Mouse (Mus musculus) left cerebral cortex, adult 2 months (tissue): ENCODE results near the gene Rbm39. TPM values are rescaled to one million over a fixed set of nuclear protein-coding genes. Genes with fewer than 3 reads are reported as not detected.
A peak's percentile ranks its signal among the peaks of the same experiment; 100 is the strongest.

Experiments
- DNase-seq, 2 experiments: peaks; one replicate each; pipeline ENCODE4 v3.0.0; 2021 to 2022; ENCODE audit warnings: low spot score in 2 of 2, mixed read lengths in 1 of 2; ENCODE audit errors: extremely low spot score in 1 of 2
- H3K27ac ChIP-seq: fragments of 200-600 bp; 2 replicates; pipeline ENCODE4 v1.8.1; 2022
- H3K4me3 ChIP-seq: fragments of 200-600 bp; 2 replicates; pipeline ENCODE4 v1.8.1; 2022
- CTCF ChIP-seq: fragments of 200-600 bp; IDR thresholded peaks from 2 replicates; pipeline ENCODE4 v1.8.1; 2022; ENCODE audit warnings: antibody characterized with exemption, mild to moderate bottlenecking, moderate library complexity
- intact Hi-C: fragments of 180-260 bp; cut with DNase I; formaldehyde crosslinking; loops from one replicate; pipeline ENCODE4 v1.15.1; 2025
- long read RNA-seq, 2 experiments: library from polyadenylated mRNA; stranded (forward); transcript quantifications; one replicate each; pipeline ENCODE4 v2.0.0; 2021; ENCODE audit warnings: borderline mapping rate in 2 of 2
- total RNA-seq, 2 experiments: library from RNA; stranded (reverse); gene quantifications; 2 replicates each; pipeline ENCODE4 v1.2.3; 2021

Rbm39 gene
- 100 to 1,000 TPM; 286 to 301 TPM for total RNA-seq
- long read RNA-seq, experiment 1, transcript Rbm39-223 (18 exons, 2,127 nt) = minor isoform, 5 of 285 reads
- long read RNA-seq, experiment 1, transcript Rbm39-203 (17 exons, 2,810 nt) = major isoform, 99 of 285 reads
- long read RNA-seq, experiment 1, transcript Rbm39-225 (18 exons, 2,120 nt) = minor isoform, 6 of 285 reads
- long read RNA-seq, experiment 1, transcript Rbm39-201 (17 exons, 2,711 nt) = minor isoform, 63 of 285 reads
- long read RNA-seq, experiment 1, partial matches to known transcripts = 19 of 285 reads
- long read RNA-seq, experiment 1, other reads (novel, unspliced or antisense) = 91 of 285 reads
- long read RNA-seq, experiment 2, transcript Rbm39-201 (17 exons, 2,711 nt) = minor isoform, 53 of 202 reads
- long read RNA-seq, experiment 2, transcript Rbm39-203 (17 exons, 2,810 nt) = major isoform, 72 of 202 reads
- long read RNA-seq, experiment 2, partial matches to known transcripts = 11 of 202 reads
- long read RNA-seq, experiment 2, other reads (novel, unspliced or antisense) = 61 of 202 reads

DNA sequence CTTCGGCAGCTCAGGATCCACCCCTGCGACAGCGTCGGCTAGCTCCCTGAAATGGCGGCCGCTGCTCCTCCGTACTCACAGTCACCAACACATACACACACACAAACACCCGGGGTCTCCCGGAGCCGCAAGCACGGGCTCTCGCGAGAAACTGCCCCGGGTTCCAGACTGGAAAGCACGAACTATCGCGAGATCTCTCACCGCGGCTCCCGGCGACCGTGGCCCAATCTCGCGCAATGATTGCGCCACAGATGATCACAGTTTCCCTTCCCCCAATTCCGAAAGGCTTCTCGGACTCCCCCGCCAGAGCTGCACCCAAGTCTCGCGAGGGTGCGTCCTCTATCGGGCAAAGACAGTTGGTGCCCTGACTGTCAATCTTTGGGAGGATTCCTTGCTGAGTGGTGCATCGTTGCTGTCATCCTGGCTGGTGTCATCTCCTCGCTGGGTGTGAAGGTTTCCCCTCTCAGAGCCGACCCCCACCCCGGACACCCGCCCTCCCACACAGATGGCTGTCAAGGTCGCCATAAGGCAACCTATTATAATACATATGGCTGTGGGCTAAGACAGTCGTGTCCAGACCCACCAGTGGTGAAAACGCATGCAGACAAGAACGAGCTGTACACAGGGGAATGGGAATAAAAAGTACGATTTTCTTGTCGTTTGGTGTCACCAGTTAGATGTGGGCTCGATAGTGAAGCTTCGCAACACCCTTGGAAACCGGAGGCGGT, at the start of gene Rbm39:
Gene Rbm39, minus strand, starts transcription at position 145 of the 728 bp plus-strand sequence.
- intact Hi-C loops = loop anchor here (1.0 to 5.0 kb wide), 3 partner anchors 16 to 99 kb away; partner anchors contain the start of gene Phf20
- peak; percentile 100 for DNase-seq
- H3K27ac ChIP-seq = peak within 1 kb of the TSS; percentile 99
- H3K4me3 ChIP-seq = peak within 1 kb of the TSS; percentile 88
- peak; percentile 55 for TF ChIP-seq CTCF

DNA sequence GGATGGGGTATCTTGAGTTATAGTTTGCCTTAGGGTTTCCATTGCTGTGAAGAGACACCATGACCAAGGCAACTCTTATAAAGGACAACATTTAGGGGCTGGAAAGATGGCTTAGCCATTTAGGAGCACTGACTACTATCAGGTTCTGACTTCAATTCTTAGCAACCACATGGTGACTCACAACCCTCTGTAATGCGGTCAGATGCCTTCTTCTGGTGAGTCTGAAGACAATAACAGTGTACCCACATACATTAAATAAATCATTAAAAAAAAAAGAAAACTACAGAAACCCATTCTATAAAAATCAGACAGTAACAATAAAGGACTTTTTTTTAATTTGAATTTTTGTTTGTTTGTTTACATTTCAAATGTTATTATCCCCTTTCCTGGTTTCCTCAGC, 49.1 kb upstream of the Rbm39 start:
- H3K4me3 ChIP-seq = no peak overlapping the region
- intact Hi-C loops = no loop called here
- no peak for DNase-seq
- no peak overlapping the region for H3K27ac ChIP-seq
- TF ChIP-seq CTCF = no peak

DNA sequence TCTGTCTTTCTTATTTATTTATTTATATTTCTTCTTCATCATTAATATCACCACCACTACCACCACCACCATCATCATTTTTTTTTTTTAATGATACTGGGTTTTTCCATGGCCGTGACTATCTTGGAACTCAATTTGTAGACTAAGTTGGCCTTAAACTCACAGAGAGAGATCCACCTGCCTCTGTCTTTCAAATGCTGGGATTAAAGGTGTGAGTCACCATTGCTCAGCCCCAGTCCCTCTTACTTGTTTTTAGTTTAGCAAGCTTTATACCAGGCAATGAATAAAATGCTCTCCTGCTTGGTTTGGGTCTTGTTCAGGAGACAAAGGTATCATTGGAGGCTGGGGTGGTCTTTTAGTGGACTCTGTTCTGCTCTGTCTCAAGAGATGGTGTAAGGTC, 47.7 kb upstream of the Rbm39 start:
- Histone ChIP-seq H3K4me3 (no peak overlapping the region), H3K27ac (no peak overlapping the region)
- no peak for TF ChIP-seq CTCF
- no peak for DNase-seq
- intact Hi-C loops = no loop called here

DNA sequence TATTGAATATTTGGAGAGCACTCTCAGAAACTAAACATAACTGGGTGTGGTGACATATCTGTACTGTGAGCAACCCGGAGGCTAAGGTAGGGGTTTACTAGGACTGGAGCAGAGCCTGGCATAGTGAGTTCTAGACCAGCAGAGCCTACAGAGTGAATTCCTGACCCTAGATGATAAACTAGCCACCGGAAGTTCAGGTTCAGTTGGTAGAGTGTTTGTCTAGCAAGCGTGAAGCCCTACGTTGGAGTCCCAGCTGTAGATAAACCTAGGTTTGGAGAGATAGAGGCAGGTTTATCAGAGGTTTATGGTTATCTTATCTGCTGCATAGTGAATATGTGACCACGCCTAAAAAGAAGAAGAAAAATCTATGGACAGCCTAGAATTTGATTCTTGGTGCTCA, 44.0 kb upstream of the Rbm39 start:
- peak overlapping the region; percentile 61; the same call in 1 of the 2 replicates for H3K27ac ChIP-seq
- DNase-seq = no peak
- no peak for TF ChIP-seq CTCF
- intact Hi-C loops = no loop called here
- no peak overlapping the region for H3K4me3 ChIP-seq

- intact Hi-C loops = no loop called here
- H3K27ac ChIP-seq = no peak overlapping the region
- no peak overlapping the region for H3K4me3 ChIP-seq
- DNase-seq = no peak
- TF ChIP-seq CTCF = no peak
These were observed 42.1 kb upstream of the Rbm39 start for GRCm38 (mm10) chr2:156222100-156222499.

DNA sequence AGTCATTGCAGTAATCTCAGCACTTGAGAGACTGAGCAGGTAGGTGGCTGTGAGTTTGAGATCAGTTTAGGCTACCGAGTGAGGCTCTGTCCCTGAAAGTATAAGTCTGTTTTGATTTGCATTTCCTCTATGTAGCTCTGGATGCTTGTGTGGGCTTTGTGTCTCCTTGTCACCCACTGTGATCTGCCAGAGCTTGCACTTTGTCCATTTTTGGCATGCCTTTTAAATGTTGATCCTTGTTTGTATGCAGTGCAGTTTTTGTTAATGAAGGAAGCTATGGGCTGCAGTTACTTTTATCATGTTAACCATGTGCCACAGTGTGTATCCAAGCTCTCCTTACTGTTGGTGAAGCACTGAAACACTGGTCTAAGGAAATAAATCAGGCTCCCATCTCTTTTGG, 37.7 kb upstream of the Rbm39 start:
- TF ChIP-seq CTCF = no peak

GRCm38 (mm10) chr2:156203917-156204316, 23.9 kb upstream of the Rbm39 start:
- peak; percentile 11 for TF ChIP-seq CTCF
- no peak overlapping the region for H3K27ac ChIP-seq
- DNase-seq = no peak
- intact Hi-C loops = no loop called here
- no peak overlapping the region for H3K4me3 ChIP-seq

More for the DNA sequence above, 37.7 kb upstream of the Rbm39 start:
- Histone ChIP-seq H3K4me3 (no peak overlapping the region), H3K27ac (peak overlapping the region; percentile 19; the same call in 1 of the 2 replicates)
- intact Hi-C loops = no loop called here
- no peak for DNase-seq

GRCm38 (mm10) chr2:156202848-156203437, 22.9 kb upstream of the Rbm39 start:
- Histone ChIP-seq H3K27ac (peak overlapping the region; percentile 36; the same call in 1 of the 2 replicates), H3K4me3 (no peak overlapping the region)
- peak; percentile 24 to 41 for DNase-seq
- intact Hi-C loops = no loop called here
- no peak for TF ChIP-seq CTCF

GRCm38 (mm10) chr2:156201486-156201885, 21.4 kb upstream of the Rbm39 start:
- no peak overlapping the region for H3K27ac ChIP-seq
- no peak for TF ChIP-seq CTCF
- DNase-seq = no peak
- no peak overlapping the region for H3K4me3 ChIP-seq
- intact Hi-C loops = no loop called here

GRCm38 (mm10) chr2:156199944-156200343, 19.9 kb upstream of the Rbm39 start:
- DNase-seq = no peak
- TF ChIP-seq CTCF = no peak
- intact Hi-C loops = loop anchor here (5.0 kb wide), 1 partner anchor 77 kb away; no protein-coding TSS in a partner anchor
- no peak overlapping the region for H3K4me3 ChIP-seq
- H3K27ac ChIP-seq = no peak overlapping the region

GRCm38 (mm10) chr2:156197129-156197911, 17.3 kb upstream of the Rbm39 start:
- Histone ChIP-seq H3K4me3 (peak overlapping the region; percentile 85), H3K27ac (peak overlapping the region; percentile 93)
- intact Hi-C loops = loop anchor here (5.0 kb wide), 1 partner anchor 80 kb away; no protein-coding TSS in a partner anchor
- no peak for TF ChIP-seq CTCF
- DNase-seq = no peak
